Mouse (Mus musculus) monocyte, adult 5-6 weeks (primary cell): ENCODE results near the gene Tmem59l. TPM values are rescaled to one million over a fixed set of nuclear protein-coding genes. Genes with fewer than 3 reads are reported as not detected.

Experiments used
- ATAC-seq: fragments of 153-309, 156-312 bp; replicated peaks from 2 replicates; pipeline ENCODE4 v1.8.0; 2017; ENCODE audit warnings: mild to moderate bottlenecking; ENCODE audit not compliant: low TSS enrichment, insufficient number of reproducible peaks, severe bottlenecking, poor library complexity, low FRiP score
- total RNA-seq: library from RNA; stranded (forward); fragments of 200-1000, 200-491, 200-594 nt; gene quantifications from 3 replicates; pipeline ENCODE4 v1.2.3, GENCODE M21; 2017

Tmem59l gene
- total RNA-seq, 1 experiment from 2014 or later: not detected

- ATAC-seq: no peak
Observed at GRCm38 (mm10) chr8:70467229-70467725, 19.9 kb downstream of the Tmem59l start.

DNA sequence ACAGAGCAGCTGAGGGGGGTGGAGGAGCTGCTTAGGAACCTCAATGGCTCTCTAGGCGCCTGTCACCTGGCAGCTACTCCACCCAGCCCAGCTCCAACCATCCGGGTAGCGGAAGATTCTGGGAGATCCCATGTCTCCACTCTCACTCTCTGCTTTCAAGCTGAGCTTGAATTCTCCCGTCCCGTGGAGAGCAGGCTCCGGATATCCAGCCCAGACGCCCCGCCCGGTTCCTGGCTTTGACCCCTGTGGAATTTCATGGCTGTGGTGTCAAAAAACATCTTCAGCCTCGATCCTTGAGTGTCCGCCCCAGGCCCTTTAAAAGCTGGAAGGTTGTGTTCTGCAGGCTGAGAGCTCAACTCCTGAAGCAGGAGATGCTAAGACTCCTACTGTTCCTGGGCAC lies 20.4 kb downstream of the Tmem59l start:
- no peak for ATAC-seq

DNA sequence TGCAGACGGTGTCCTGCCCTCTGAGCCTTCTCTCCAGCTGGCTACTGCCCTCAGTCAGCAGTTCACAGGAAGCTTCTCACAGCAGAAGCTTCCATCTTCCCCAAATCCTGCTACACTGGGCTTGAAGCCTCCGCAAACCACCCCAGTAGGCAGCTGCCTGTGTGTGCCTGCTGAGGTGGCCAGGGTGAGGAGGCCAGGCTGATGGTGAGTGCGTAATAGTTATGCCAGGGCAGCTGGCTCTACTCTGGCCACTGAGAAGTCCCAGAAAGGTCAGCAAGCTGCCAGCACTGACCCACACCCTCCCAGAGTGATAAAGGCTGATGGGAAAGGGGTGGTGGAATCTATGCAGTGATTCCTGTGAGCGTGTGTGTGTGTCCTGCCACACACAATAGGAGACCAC lies 20.9 kb downstream of the Tmem59l start:
- ATAC-seq: no peak

- ATAC-seq: no peak
Observed at GRCm38 (mm10) chr8:70465701-70466100, 21.5 kb downstream of the Tmem59l start.

DNA sequence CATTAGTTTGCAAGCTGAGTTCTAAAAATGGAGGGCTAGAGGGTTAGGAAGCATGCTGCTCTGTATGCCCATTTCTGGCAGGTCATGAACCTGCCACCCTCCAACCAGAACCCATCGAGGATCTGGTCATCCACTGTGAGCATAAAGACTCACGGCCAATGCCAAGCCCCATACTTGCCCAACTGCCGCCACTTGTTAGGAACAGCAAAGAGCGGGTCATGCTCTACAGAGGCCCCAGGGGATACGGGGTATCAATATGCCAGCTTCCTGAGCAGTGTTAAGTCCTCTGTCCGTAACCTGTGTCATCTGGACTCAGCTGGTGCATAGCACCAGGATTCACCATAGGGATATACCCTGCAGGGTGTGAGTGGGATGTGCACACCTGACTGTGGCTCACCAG lies 23.0 kb downstream of the Tmem59l start:
- ATAC-seq: no peak

- no peak for ATAC-seq
Observed at GRCm38 (mm10) chr8:70463306-70463705, 23.9 kb downstream of the Tmem59l start.

DNA sequence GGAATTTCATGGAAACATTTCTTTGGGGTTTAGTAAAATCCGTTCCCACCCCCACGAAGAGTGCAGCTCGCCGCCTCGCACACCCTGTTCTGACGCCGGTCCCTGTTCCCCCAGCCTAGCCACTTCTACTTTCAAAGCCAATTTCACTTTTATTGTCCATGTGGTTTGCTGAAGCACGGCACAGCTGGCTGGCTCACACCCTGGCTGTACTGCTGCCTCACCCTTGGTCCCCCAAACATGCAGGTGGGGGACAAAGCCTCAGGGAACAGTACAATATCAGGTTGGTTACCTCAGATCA lies 24.7 kb downstream of the Tmem59l start:
- ATAC-seq: no peak

DNA sequence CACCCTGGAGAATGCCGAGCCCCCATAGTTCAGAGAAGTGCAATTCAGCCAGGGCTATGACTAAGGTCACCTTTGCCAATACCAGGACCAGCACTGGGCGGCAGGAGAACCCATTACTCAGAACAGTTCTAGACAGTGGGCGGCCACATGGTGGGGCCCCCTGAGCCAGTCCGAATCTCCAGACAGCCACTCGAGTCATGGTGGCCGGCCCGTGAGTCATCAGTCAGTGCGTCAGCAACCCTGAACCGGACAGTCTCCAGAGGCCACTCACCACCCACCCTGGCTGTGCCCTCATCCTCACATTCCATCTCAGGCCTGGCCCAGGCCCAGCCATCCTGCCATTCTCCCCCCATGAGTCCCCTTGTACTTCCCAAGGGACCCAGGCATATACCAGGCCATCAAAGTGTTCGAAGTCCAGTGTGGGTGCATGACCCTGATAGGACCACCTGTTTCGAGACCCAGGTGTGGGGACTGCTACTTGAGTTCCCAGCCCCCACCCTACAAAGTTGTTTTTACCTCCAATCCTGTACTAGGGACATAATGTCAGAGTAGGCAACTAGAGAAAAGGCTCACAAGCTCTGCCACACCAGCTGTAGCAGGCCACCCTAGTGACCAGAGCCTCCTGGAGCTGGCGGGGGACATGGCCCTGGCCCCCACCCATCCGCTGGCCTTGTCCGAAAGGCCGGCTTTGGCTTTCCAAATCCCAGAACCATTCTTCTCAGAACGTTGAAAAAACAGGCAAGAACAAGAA lies 25.2 kb downstream of the Tmem59l start:
- ATAC-seq: no peak

DNA sequence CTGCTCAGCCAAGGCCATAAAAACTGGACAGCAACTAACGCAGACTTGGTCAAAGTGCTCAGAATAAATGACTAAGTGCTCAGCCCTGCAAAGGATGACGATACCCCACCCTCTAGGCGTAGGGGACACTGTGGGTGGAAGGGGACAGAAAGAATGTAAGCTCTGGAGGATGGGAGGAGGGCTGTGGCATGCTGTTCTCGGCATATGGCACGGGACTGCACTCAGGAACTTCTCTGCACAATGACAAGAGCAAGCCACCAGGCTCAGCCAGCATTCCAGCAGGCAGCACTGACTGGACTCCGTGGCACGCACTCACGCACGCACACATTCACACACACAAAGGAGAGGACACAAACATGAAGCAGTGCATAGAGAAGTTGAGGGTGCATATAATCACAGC lies 26.6 kb downstream of the Tmem59l start:
- no peak for ATAC-seq

GRCm38 (mm10) chr8:70460199-70460598 lies 27.0 kb downstream of the Tmem59l start:
- no peak for ATAC-seq

DNA sequence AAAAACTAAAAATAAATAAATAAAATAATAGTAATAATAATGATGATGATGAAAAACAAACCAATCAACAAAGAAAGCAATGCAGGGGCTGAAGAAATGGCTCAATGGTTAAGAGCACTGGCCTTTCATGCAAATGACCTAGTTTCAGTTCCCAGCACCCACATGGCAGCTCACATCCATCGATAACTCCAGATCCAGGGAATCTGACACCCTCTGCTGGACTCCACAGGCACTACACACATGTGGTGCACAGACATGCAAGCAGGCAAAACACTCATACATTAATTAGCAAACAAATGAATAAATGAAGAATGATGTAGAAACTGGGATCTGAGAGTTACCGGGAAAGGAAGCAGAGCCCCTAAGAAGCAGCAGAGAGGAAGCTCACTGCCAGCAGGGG lies 27.5 kb downstream of the Tmem59l start:
- ATAC-seq: no peak

- ATAC-seq: no peak; the same call in 1 of the 2 replicates
Observed at GRCm38 (mm10) chr8:70458462-70458861, 28.7 kb downstream of the Tmem59l start.

DNA sequence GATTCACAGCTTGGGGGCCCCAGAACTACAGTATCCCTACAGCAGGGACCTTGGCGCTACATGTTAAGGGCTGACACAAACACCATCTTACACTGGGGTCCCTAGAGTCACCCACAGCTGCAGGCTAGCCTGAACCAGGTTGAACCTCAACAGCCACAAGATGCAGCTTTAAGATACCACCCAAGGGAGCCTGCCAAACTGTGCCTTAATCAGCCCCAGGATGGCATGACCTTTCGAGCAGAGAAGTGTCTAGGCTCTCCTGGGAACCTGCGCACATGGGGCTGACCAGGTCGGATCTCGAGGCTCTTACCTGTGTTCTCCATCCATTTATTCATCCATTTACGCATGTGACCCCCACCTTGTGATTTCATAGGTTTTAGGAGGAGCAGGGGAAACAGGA lies 29.3 kb downstream of the Tmem59l start:
- ATAC-seq: no peak

GRCm38 (mm10) chr8:70456996-70457395 lies 30.2 kb downstream of the Tmem59l start:
- ATAC-seq: no peak

GRCm38 (mm10) chr8:70453852-70454251 lies 33.3 kb downstream of the Tmem59l start:
- no peak for ATAC-seq

DNA sequence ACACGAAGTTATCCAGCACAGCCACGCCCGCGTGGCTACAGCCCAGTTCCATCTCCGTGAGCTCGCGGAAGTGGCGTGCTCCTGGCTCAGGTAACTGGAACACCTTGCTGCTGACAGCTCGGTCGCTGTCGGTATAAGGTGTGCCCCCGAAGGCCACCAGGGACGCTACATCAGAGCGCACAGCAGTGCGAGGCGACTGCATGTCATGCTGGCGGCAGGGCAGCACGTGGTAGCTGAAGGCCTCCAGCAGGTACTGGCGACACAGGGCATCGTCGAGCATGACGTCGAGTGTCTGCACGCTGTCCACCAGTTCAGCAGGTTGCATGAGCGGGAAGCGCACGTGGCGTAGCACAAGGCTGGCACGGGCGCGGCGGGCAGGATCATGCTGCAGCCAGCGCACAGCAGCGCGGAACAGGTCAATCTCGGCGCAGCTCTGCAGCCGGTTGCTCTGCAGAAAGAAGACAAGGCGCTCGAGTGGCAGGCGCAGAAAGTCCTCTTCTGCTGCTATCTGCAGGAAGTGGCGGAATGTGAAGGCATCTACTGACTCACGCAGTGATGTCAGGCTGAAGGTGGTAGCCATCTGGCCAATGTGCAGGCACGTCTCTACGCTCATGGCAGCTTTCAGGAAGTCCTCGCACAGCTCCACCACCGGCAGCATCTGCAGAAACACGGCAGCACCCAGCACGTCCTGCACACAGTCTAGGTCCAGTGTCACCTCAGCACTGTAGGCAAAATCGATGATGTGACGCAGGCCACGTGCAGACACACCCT lies 34.8 kb downstream of the Tmem59l start:
- ATAC-seq: no peak

DNA sequence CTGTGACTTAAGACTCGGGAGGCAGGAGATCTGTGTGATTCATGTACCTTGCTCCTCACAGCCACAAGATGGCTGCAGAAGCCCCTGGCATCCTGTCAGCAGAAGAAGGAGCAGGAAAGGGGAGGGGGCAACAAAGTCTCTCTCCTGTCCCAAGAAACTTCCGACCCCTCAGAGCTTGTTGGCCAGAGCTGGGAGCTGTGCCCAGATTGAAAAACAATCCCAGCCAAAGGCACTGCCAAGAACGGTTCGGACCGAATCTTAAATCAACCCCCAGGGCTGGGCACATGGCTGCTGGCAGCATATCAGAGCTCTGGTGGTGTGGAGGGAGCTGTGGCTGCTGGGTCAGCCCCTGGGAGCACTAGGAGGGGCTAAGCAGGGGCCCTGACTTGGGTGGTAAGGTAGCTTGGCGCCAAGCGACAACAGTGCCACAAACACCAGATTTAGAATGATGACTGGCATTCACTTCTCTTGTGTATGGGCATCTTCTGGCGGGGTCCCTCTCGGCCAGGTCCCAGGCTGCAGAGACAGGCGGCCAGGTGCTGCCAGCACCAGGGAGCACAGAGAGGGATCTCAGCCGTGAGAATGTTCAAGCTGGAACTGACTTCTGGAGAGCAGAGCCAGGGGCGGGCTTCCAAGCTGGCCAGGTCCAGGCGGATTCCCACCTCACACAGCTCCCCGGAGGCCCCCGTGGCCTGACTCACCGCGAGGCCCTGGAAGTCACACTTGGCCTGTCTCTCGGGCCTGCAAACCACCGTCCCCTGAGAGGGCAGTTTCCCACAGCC lies 39.3 kb downstream of the Tmem59l start:
- no peak for ATAC-seq

- ATAC-seq: no peak
Observed at GRCm38 (mm10) chr8:70445988-70446387, 41.2 kb downstream of the Tmem59l start.

DNA sequence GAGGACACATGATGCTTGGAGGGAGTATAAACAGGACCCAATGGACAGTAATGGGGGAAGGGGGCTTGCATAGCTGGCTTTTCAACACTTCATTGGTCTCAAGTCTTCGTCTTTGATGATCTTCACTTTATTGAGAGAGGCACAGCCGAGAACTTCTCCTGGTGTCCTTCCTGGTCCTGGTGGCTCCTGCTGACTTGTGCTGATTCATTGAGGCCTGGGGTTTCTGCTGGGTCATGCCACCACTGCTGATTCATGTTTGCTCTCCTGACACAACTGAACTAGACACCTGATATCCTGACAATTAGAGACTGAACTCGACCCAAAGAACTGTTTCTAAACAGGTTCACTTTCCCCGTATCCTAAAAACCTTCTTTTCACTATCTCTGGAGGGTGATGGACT lies 43.8 kb downstream of the Tmem59l start:
- no peak for ATAC-seq
